Mouse (Mus musculus) layer of hippocampus, postnatal 25 days (tissue): ENCODE results near the gene Boll. TPM values are rescaled to one million over a fixed set of nuclear protein-coding genes. Genes with fewer than 3 reads are reported as not detected.
"Not testable (repeated sequence)": the region's sequence is repeated elsewhere in the genome, so short reads cannot be mapped to it uniquely, and the experiment has no call there.

Source experiments
- DNase-seq, 2 experiments: peaks; one replicate each; pipeline ENCODE4 v3.0.0; 2022; ENCODE audit warnings: mixed read lengths in 2 of 2, low spot score in 1 of 2; ENCODE audit errors: extremely low spot score in 1 of 2
- total RNA-seq, 2 experiments: library from RNA; stranded (reverse); gene quantifications; 2 replicates each; pipeline ENCODE4 v1.2.3; 2021

Gene Boll
- under 1 TPM; 0.42 to 0.84 TPM for total RNA-seq

DNA sequence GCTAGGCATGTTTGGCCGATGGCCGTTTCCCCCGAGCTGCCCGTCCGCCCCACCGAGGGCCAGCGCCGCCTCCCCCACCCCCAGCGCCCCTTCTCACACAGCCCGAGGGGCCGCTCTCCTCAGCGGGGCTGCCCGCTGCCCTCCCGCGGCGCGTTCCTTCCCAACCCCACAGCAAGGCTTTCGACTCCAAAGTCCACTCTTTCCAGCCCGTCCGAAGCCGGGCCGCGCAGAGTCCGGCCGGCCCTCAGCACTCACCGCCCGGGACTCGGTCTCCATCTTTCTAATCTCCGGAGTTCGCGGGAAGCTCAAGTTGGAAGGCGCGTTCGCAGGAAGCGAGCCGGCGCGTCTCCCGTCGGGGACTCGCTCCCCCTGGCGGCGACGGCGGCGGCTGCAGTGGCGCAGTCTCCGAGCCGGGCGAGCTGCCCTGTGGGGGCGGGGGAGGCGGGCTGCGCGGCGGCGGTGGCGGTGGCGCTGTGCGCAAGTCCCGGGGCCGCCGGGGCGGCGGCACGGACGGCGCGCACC is at the start of gene Boll:
Gene Boll (minus strand): TSS at position 426 of the 522 bp plus-strand sequence.
- DNase-seq = peak; percentile 40 to 68

DNA sequence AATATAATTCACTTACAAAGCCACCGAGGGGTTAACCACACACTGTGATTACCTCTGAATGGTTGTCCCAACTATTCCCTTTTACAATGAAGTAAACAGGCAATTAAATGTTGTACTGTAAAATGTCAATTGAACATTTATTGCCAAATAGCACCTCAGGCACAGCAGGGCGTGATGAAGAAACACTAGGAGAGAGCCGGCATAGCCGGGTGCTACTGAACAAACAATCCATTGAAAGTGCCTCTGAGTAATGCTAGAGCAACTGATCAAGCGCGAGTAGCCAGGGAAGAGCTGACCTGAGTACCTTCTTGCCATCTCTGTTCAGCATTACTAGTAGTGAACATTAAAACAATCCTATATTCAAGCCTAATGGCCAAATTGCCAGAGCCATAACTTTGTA is 49.3 kb upstream of the Boll start:
- no peak for DNase-seq

DNA sequence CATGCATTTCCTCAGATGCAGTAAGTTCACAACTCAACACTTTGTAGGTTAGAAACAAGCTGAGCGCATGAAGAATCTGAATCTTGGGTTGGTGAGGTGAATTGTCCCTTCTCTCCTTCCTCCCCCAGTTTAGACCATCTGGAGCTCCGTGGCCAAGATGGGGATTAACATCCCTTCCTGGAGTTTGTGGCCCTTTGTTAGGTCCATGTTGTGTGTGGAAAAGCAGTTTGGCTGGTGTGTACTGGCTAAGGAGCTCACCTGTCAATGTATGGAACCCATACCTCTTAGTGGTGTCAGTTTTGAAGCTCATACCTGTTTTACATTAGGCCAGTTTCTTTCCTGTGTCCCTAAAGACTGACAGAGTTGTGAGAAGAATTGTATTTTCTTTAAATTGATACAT is 47.8 kb upstream of the Boll start:
- DNase-seq = no peak

DNA sequence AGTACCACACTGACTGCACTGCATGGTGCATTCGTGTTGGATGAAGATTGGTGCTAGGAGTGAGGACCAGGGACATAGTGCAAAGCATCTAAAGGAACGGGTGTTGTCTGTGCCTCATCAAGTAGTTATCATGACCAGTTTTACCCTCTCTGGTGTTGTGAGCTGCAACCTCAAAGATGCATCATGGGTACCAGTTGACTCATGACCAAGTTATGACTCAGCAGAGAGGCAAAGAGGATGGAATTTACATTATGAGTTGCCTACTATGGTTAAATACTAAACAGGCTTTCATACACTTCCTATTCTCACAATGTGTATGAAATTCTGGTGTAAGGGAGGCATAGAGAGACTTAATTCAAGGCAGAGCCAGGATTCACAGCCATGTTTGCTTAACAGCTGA is 47.4 kb upstream of the Boll start:
- no peak for DNase-seq

DNA sequence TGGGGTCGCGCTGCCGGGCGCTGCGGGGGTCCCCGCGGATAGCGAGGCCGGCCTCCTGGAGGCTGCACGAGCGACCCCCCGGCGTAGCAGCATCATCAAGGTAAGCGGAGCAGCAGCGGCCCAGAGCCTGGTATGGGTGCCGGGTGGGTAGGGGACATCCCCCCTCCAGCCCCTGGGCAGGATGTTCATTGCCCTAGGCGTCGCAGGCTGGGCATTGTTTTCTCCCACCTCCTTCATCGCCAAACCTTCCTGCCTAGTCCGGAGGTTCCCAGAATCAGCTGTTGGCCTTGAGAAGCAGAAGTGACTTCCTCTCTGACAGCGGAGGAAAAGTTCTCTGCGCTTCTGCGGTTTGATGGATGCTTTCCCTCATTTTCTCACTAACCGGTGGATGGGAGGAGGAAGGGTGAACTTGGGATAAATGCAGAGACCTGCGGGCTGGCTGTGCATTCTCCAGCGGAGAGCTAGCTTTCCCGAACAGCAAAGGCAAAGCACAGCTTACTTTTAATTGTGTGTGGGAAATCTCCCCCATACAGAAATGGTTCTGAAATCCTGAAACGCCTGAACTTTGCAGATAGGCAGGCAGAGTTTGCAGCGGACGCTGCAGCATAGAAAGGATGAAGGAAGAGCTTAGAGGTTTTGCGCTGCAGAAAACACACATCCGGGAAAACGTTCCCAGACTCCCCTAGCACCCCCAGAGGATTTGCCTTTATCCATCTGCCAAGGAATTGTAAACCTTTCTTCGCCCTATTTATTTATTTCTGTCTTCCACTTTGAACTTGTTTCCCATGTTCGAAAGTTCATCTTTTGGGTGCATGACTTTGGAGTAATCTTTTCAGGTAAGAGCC is 43.5 kb upstream of the Boll start:
- DNase-seq = peak; percentile 13 to 45

DNA sequence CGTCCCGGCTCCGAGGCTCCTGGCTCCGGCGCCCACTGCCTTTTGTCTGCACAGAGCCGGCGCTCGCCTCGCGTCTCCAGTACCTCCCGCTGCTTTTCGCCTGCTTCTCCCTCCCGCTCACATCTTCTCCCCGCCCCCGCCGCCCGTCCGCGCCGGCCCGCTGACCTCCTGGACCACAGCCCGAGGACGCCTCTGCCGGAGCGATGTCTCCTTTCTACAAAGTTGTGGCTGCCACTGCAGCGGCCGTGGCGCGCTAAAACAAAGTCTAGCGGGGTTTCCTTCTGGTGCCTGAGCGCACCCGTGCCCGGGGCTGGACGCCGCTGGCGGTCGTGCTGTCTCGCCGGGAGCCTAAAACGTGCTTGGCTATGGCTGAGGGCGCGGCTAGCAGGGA is 42.7 kb upstream of the Boll start:
- peak; percentile 55 to 66 for DNase-seq

DNA sequence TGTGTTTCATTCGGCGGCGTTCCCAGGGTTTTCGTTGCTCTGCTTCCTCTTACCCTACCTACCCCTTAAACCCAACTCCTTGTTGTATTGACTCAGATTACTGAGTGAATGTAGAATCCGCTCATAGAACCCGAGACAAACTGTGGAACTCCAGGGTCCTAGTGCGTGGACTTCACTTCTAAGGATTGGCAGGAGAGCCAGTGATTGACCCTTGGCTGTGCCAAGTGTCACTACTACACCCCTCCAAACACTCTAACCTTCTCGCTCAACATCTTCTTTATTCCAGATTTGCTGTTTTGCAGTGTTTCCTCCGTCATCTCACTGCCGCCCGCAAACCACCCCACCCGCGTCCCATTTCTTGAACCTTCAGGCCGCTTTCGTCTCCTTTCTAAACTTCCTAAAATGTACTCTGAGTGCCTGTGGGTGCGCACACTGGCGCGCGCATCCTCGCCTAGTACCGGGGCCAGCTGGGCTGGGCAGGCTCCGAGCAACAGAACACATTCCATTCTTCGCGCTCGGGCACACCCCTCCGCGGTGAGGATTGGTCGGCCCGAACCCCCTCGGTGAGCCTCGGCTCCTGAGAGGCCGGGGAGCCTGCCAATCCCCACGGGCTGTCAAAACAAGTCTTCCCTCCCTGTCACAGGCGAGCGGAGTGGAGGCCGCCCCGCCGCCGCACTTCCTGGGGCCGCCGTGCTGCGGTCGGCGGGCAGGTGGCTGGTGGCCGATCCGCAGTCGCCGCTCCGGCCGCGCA is 42.2 kb upstream of the Boll start, which contains the start of gene Plcl1:
Gene Plcl1 (plus strand): TSS at position 650 of the 751 bp plus-strand sequence.
- DNase-seq = peak; percentile 86 to 91

DNA sequence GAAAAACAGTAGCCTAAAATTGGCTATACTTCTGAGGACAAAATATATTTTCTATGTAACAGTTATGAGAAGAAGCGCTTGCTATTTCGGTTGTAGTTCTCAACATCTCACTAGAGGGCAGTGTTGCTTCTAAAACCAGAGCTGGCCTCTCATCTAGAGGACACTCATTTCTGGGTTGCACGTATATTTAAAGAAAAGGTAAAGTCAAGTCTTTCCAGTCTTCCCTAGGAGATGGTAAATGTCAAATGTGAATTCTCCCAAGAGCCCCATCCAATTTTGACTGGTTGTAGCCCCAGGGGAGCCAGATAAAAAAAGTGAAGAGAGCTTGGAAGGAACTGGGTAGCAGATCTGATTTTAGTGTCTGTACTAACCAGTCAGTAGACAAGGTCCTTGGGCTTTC is 41.2 kb upstream of the Boll start:
- peak in 1 of 2 experiments; percentile 43 for DNase-seq

DNA sequence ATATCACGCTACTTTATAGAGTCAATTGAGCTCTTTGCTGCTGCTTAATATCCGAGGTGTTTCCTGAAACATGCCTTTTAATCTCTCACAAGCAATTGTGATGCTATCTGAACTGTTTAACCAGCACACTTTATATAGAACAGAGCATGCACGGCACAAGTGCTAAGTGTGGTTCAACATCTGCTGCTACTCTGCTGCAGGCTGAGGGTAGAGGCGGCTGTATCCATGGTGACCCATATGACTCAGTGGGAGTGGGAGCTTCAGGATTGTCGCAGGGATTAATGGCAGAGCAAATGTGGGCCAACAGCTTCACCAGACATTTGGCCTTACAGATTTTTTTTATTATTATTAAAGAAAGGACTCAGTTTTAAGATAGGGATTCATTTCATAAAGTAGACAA is 36.6 kb upstream of the Boll start:
- DNase-seq = peak in 1 of 2 experiments; percentile 26

DNA sequence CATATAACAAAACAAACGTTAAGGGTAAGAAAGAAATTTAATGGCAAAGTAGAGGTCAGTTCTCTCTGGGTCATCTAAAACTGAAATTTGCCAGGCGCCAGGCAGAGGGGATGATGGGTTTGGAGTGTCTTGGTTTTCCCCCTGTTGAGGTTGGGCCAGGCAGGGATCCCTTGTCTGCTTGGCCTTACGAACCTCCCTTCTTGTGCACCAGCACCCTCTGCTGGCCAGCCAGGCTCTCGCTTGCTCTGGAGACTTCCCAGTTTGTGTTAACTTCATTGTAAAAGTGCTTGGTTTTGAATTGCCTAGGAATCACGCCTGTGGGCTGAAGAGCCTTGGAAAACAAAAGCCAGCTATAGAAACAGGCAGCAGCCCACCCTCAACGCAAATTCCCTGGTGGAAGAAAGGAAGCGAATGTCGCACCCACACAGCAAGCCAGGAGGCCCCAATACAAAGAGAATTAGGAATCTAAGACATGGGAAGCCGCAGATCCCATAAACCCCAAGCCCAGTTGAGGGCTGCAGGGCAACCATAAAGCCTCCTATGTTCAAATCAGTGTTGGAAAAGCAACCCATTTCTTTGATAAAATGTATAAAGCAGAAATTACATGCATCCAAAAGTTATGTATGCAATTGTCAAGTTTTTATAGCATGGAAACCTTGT is 20.0 kb upstream of the Boll start:
- peak; percentile 73 to 90 for DNase-seq

DNA sequence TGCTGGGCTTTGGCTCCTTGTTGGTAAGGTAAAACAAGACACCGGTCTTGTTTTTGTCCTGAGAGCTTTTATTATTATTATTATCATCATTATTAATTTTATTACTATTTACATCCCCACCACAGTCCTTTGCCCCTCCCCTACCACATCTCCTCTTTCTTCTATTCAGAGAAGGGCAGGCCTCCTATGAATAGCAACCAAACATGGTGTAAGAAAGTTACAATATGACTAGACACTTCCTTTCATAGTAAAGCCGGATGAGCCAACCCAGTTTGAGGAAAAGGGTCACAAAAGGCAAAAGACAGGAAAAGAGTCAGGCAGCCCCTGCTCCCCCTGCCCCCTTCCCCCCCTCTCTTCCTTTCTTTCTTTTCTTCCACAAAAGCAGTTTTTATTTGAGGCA is 17.3 kb upstream of the Boll start:
- no peak for DNase-seq

DNA sequence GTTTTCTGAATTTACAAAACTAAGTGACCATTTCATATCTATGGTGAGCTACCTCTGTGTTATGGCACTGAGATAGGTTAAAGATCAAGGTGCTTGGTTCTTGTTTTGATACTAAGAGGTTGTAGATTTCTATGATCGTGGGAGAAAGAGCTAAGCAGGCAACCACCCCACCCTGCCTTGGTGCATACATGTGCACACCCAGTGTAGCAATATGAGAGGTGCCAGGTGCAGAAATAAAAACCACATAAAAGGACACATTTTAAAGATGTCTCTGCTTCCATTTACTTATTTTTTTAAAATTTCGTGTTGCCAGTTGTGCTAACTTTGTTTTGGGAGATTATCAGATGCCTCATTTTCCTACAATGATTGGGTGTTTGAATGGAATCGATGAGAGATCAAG is 9.4 kb upstream of the Boll start:
- no peak for DNase-seq

DNA sequence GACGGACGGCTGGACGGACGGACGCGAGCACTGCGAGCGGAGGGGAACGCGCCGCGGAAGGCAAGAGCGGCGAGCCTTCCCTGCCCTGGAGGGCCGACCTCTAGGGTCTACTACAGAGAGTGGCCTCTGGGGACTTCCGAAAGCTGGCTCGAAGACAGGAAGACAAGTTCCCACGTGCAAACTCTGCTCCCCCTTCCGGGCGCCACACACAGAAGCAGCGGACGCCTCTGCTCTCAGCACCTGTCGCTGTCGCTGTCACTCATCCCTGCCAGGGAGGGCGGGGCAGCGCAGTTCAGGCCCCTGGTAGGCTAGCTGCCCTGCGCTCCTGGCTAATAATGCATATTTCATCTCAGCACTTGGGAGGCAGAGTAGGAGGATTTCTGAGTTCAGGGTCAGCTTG is 317 bp upstream of the Boll start:
- peak in 1 of 2 experiments; percentile 9 for DNase-seq

DNA sequence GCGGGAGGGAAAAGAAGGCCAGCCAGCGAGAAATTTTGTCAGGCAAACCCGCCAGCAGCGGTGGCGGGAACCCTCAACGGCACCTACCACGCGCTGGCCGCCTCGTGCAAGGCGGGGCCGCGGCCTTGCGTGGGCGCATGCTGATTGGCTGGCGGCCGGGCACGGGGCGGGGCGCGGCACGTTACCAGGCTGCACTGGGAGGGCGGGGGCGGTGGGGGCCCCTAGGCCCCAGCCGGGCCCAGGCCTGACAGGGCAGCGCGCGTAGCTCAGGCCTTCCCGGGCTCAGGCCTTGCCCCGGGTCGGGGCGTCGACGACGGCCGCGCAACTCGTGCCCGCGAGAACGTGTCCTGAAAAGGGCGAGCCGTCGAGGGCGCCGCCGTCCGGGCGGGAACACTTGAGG is 635 bp downstream of the Boll start:
- no peak for DNase-seq

DNA sequence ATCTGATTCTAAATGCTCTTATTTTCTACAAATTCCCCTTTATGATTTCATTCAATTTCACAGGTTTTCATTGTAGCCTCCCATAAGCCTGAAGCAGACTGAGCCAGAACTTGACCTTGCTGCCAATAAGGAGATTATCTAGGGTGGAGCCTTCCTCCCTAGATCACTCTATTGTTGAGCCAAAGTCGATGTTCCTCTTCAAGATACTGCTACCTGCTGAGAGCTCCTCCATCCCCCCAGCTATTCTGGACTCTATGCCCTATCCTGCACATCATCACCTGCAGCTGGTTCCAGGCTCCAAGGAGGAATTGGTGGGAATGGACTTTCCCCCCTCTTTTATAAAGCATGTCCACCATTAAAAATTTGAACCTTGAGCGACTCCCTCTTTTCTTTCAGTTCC is 11.4 kb downstream of the Boll start:
- not testable (repeated sequence) for DNase-seq

DNA sequence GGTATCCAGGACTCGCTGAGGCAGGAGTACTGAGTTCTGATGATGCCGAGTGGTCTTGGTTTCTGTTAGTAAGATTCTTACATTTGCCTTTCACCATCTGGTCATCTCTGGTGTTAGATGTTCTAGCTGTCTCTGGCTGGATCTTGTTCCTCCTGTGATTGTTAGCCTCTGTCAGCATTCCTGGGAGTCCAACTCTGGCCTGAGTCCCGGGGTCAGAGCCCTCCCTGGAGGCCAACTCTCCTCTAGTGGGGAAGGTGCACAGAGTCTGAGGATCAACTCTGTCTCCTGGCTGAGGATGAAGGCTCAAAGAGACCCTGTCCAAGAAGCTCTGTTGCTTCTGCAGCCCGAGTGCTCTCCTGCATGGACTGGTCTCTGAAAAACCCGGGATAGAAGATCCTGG is 37.8 kb downstream of the Boll start:
- DNase-seq = not testable (repeated sequence)

DNA sequence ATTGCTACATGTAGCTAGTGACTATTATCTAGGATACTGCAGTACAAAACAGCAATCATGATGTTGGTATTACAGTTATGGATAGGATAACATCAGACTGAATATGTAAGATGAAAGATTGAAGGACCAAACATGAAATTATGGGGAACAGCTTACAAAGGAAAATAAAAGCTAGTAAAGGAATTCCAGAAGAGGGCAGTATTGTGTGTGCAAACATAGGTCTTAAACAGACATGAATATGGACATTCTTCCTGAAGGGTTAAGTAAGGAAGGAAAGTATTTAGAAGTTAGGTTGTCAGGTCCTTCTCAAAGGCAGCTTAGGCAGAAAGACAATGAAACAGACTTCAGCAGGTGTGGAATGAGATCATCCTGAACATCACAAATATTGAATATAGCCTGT is 62.2 kb downstream of the Boll start:
- no peak for DNase-seq

DNA sequence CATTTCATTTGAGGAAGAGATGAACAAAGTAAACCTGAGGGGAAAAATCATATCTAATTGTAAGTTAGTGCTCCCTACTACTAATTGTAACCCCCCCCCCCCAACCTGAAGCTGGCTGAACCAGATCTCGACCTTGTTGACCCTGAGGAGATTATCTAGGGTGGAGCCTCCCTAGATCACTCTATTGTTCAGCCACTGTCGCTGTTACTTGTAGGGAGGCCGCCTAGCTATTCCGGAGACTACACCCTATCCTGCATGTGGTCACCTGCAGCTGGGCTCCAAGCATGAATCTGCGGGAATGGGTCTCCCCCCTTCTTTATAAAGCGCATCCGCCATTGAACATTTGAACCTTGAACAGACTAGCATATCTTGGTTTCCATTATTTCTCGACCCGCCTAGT is 84.2 kb downstream of the Boll start:
- DNase-seq = no peak

DNA sequence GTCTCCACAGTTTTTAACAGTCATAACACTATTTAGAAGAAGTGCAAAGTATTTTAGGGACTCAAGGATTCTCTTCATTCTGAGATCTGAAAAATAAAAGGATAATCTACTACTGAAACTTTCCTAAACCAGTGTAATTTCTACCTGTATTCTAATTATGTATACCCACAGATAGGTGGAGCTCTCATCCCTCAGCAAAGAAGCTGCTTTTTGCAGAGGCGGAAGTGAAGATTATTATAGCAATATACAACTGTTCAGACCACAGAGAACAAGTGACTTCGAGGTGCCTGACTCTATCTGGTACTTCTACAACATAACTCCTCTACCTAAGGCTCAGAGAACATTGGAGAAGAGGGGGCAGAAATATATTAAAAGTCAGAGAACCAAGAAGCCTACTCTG is 97.8 kb downstream of the Boll start:
- DNase-seq = no peak

DNA sequence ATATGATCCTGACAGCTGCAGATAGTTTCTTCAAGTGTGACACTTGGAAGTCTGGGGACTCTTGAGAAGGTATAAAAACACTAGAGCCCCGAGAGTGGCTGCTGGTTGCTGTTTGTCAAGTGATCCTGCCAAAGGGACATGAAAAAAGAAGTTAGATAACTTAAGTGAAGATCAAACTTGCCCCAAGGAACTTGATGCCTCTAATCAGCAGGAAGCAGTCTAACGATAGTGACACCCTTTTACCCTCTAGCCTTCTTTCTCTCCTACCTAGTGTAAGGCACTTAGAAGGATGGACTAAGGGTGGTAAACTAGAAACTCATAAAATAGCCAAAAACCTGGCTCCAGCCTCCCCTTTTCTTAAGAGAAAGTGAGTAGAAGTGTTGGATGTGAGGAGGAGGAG is 98.9 kb downstream of the Boll start:
- DNase-seq = no peak

DNA sequence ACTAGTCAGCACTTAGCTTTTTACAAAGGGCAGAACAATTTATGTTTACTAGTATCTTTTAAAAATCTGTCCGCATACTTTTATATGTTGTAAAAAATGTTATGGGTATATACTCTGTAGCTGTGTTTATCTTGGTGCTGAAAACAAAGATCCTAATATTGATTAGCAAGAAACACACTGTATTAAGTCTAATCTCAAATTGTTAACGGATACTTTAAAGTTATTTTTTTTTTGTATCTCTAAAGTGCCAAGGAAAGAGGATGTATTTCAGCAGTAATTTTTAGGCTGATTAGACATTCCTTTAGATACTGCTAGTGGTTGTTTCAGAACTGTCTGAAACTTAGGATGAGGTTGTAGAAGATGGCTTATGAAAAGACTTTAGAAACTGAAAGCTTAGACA is 116.9 kb downstream of the Boll start:
- no peak for DNase-seq
